Mouse (Mus musculus) CH12.LX (cell line): ENCODE measurements around the gene Ice1. TPM values are rescaled to one million over a fixed set of nuclear protein-coding genes. Genes with fewer than 3 reads are reported as not detected.

ENCODE experiments used
- DNase-seq: peaks from one replicate; pipeline ENCODE4 v3.0.0-alpha.2; 2013; ENCODE audit errors: extremely low read depth
- H3K27ac ChIP-seq: 2 replicates; pipeline ENCODE4 v1.5.1; 2012; ENCODE audit warnings: low read depth, mild to moderate bottlenecking, control low read depth, moderate library complexity; ENCODE audit not compliant: insufficient read depth
- H3K27me3 ChIP-seq: replicated peaks from 2 replicates; pipeline ENCODE3; 2012; ENCODE audit warnings: inconsistent platforms
- H3K36me3 ChIP-seq, 2 experiments: replicated peaks in 1 of 2; 2 replicates each; pipeline versions ENCODE3 to v1.6.1; 2012; ENCODE audit warnings: inconsistent platforms in 1 of 2, low read length in 1 of 2, mild to moderate bottlenecking in 1 of 2, mixed read lengths in 1 of 2, moderate library complexity in 1 of 2; ENCODE audit not compliant: control insufficient read depth in 1 of 2, insufficient read depth in 1 of 2
- H3K4me1 ChIP-seq, 2 experiments: 2 replicates each; pipeline ENCODE4 v1.6.1; 2012; ENCODE audit warnings: inconsistent platforms in 1 of 2, moderate library complexity in 1 of 2; ENCODE audit not compliant: insufficient read depth in 2 of 2, control insufficient read depth in 1 of 2
- H3K4me2 ChIP-seq: 2 replicates; pipeline ENCODE4 v1.6.1; 2012; ENCODE audit warnings: low read depth, mild to moderate bottlenecking, control low read depth; ENCODE audit not compliant: poor library complexity, insufficient read depth, severe bottlenecking
- H3K4me3 ChIP-seq, 3 experiments: fragments of 150-350 bp in 1 of 3; sonication (generic) in 1 of 3; replicated peaks in 1 of 3; 2 replicates each; pipeline versions ENCODE3 to v1.5.1; 2011 to 2012; ENCODE audit warnings: low read depth in 2 of 3, low read length in 2 of 3, mild to moderate bottlenecking in 2 of 3, moderate library complexity in 2 of 3, control low read depth in 1 of 3, improper control_type of control experiment in 1 of 3, inconsistent platforms in 1 of 3, mixed read lengths in 1 of 3; ENCODE audit not compliant: poor library complexity in 1 of 3
- H3K79me2 ChIP-seq: replicated peaks from 2 replicates; pipeline ENCODE4 v1.6.1; 2012; ENCODE audit warnings: mild to moderate bottlenecking, moderate library complexity; ENCODE audit not compliant: control insufficient read depth, poor library complexity, insufficient read depth, severe bottlenecking; ENCODE audit errors: extremely low read depth
- H3K9ac ChIP-seq: 2 replicates; pipeline ENCODE4 v1.6.1; 2012; ENCODE audit warnings: low read depth, mild to moderate bottlenecking, control low read depth, moderate library complexity; ENCODE audit not compliant: insufficient read depth
- H3K9me3 ChIP-seq: replicated peaks from 2 replicates; pipeline ENCODE3; 2012; ENCODE audit warnings: low read length, inconsistent platforms, mixed read lengths
- BHLHE40 ChIP-seq: IDR thresholded peaks from 2 replicates; pipeline ENCODE4 v1.6.1; 2011; ENCODE audit warnings: mild to moderate bottlenecking, low read depth, low read length, improper control_type of control experiment
- CHD1 ChIP-seq: IDR thresholded peaks from 2 replicates; pipeline ENCODE4 v1.6.1; 2012; ENCODE audit warnings: low read depth, low read length, improper control_type of control experiment, inconsistent platforms
- CTCF ChIP-seq, 2 experiments: IDR thresholded peaks in 1 of 2; conservative IDR thresholded peaks in 1 of 2; 2 replicates each; pipeline ENCODE4 v1.5.1; 2011 to 2012; ENCODE audit warnings: low read depth in 2 of 2, low read length in 2 of 2, improper control_type of control experiment in 1 of 2, inconsistent platforms in 1 of 2, mild to moderate bottlenecking in 1 of 2, moderate library complexity in 1 of 2
- ELF1 ChIP-seq: IDR thresholded peaks from 2 replicates; pipeline ENCODE4 v1.6.1; 2014; ENCODE audit warnings: low read depth, mild to moderate bottlenecking, inconsistent platforms, low read length, improper control_type of control experiment
- GABPA ChIP-seq: IDR thresholded peaks from 2 replicates; pipeline ENCODE4 v1.6.1; 2012; ENCODE audit warnings: low read depth, low read length, improper control_type of control experiment, inconsistent platforms; ENCODE audit not compliant: insufficient replicate concordance
- HCFC1 ChIP-seq: IDR thresholded peaks from 2 replicates; pipeline ENCODE4 v1.6.1; 2012; ENCODE audit warnings: low read depth, mild to moderate bottlenecking, inconsistent platforms, low read length, improper control_type of control experiment
- JUN ChIP-seq: IDR thresholded peaks from 2 replicates; pipeline ENCODE4 v1.6.1; 2011; ENCODE audit warnings: low read depth, mild to moderate bottlenecking, low read length, improper control_type of control experiment, moderate library complexity; ENCODE audit not compliant: insufficient read depth
- JUND ChIP-seq: conservative IDR thresholded peaks from 2 replicates; pipeline ENCODE4 v1.6.1; 2011; ENCODE audit warnings: low read depth, low read length, improper control_type of control experiment
- MAX ChIP-seq: IDR thresholded peaks from 2 replicates; pipeline ENCODE4 v1.6.1; 2011; ENCODE audit warnings: low read length, improper control_type of control experiment
- MAZ ChIP-seq: IDR thresholded peaks from 2 replicates; pipeline ENCODE4 v1.6.1; 2012; ENCODE audit warnings: low read depth, mild to moderate bottlenecking, inconsistent platforms, low read length, improper control_type of control experiment, moderate library complexity
- MEF2A ChIP-seq: IDR thresholded peaks from 2 replicates; pipeline ENCODE4 v1.6.1; 2014; ENCODE audit warnings: low read depth, mild to moderate bottlenecking, inconsistent platforms, low read length, improper control_type of control experiment, borderline replicate concordance
- MXI1 ChIP-seq: IDR thresholded peaks from 2 replicates; pipeline ENCODE4 v1.6.1; 2011; ENCODE audit warnings: mild to moderate bottlenecking, low read depth, low read length, improper control_type of control experiment
- NRF1 ChIP-seq: IDR thresholded peaks from 2 replicates; pipeline ENCODE4 v1.6.1; 2014; ENCODE audit warnings: low read depth, mild to moderate bottlenecking, inconsistent platforms, low read length, improper control_type of control experiment, moderate library complexity
- PAX5 ChIP-seq: IDR thresholded peaks from 2 replicates; pipeline ENCODE4 v1.6.1; 2012; ENCODE audit warnings: low read length, inconsistent platforms, mixed read lengths
- POLR2AphosphoS2 ChIP-seq: IDR thresholded peaks from 2 replicates; pipeline ENCODE4 v1.6.1; 2011; ENCODE audit warnings: low read depth, low read length, improper control_type of control experiment
- RAD21 ChIP-seq: IDR thresholded peaks from 2 replicates; pipeline ENCODE4 v1.6.1; 2011; ENCODE audit warnings: low read depth, mild to moderate bottlenecking, low read length, improper control_type of control experiment, moderate library complexity
- RCOR1 ChIP-seq: conservative IDR thresholded peaks from 2 replicates; pipeline ENCODE4 v1.6.1; 2012; ENCODE audit warnings: low read depth, mild to moderate bottlenecking, inconsistent platforms, low read length, improper control_type of control experiment
- SIN3A ChIP-seq: IDR thresholded peaks from 2 replicates; pipeline ENCODE4 v1.6.1; 2012; ENCODE audit warnings: low read length, improper control_type of control experiment, inconsistent platforms
- SMC3 ChIP-seq: IDR thresholded peaks from 2 replicates; pipeline ENCODE4 v1.6.1; 2011; ENCODE audit warnings: low read depth, low read length, improper control_type of control experiment
- TCF12 ChIP-seq: IDR thresholded peaks from 2 replicates; pipeline ENCODE4 v1.6.1; 2014; ENCODE audit warnings: low read depth, mild to moderate bottlenecking, inconsistent platforms, low read length, improper control_type of control experiment
- UBTF ChIP-seq: IDR thresholded peaks from 2 replicates; pipeline ENCODE4 v1.6.1; 2012; ENCODE audit warnings: low read depth, mild to moderate bottlenecking, inconsistent platforms, low read length, improper control_type of control experiment, moderate library complexity
- USF1 ChIP-seq: IDR thresholded peaks from 2 replicates; pipeline ENCODE4 v1.6.1; 2014; ENCODE audit warnings: low read depth, mild to moderate bottlenecking, inconsistent platforms, low read length, improper control_type of control experiment
- USF2 ChIP-seq: conservative IDR thresholded peaks from 2 replicates; pipeline ENCODE4 v1.6.1; 2011; ENCODE audit warnings: low read depth, low read length, improper control_type of control experiment
- ZMIZ1 ChIP-seq: IDR thresholded peaks from 2 replicates; pipeline ENCODE4 v1.6.1; 2012; ENCODE audit warnings: low read depth, mild to moderate bottlenecking, inconsistent platforms, low read length, improper control_type of control experiment
- dilution Hi-C: fragments of 300-500 bp; cut with MboI; formaldehyde crosslinking; loops from 2 replicates; pipeline ENCODE4 v1.14.3; 2020; ENCODE audit warnings: low sequenced_read_pairs; ENCODE audit not compliant: extremely low pct_unique_long_range_greater_than_20kb, extremely low pct_ligation_motif_present
- in situ Hi-C: fragments of 300-500 bp; cut with MboI; formaldehyde crosslinking; loops from 3 replicates; pipeline ENCODE4 v1.14.3; 2019; ENCODE audit warnings: low sequenced_read_pairs, low pct_ligation_motif_present, low pct_unique_long_range_greater_than_20kb, mixed read lengths
- polyA plus RNA-seq: library from polyadenylated mRNA; unstranded; fragments of >175 nt; gene quantifications from 2 replicates; pipeline ENCODE4 v1.2.1, GENCODE M21; 2012; ENCODE audit warnings: low read depth; ENCODE audit not compliant: insufficient read length
- total RNA-seq, 2 experiments: library from RNA; depleted of rRNA; stranded (reverse); fragments of 300-350 nt in 1 of 2; fragments of >200 nt in 1 of 2; gene quantifications; 2 replicates each; pipeline ENCODE4 v1.2.3; 2012 to 2014

The Ice1 gene
- total and polyA plus RNA-seq, 3 experiments, result 25.5 to 29.5 (median 25.8) TPM

DNA sequence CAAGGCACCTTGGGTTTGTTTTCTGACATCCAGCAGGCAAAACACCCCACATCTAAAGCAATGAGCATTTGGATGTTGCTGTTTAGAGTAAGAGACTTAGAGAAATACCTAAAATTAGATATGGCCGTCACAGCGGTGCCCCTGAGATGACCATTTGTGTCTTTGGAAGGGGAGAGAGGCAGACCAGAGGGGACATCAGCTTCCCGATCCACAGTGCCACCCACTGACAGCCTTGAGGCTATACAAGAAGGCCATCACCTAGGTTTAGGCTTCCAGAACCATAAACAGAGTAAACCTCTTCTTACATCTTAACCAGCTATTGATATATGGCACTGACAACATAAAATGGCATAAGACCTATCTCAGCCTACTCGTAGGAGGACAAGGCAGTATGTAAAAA lies 4.5 kb upstream of the Ice1 start:
- no peak overlapping the region for H3K4me2 ChIP-seq
- no peaks in the 10 kb centered on the region for H3K36me3 ChIP-seq
- peaks cover under 1% of the 10 kb centered on the region; the same call in 1 of the 2 replicates for H3K79me2 ChIP-seq
- no peak for DNase-seq
- H3K9ac ChIP-seq, result no peak overlapping the region
- H3K4me1 ChIP-seq, result peaks cover 3 to 9% of the 10 kb centered on the region in 2 experiments; a peak in 2 of 4 replicates
- TF ChIP-seq TCF12 (no peak), POLR2AphosphoS2 (no peak), USF2 (no peak), MXI1 (no peak), JUN (no peak), SMC3 (0 out of 2 replicates have a peak, but pooled peaks have one; percentile 11), GABPA (no peak), BHLHE40 (no peak), PAX5 (no peak), CTCF (conservative IDR thresholded peaks at IDR 0.05 in 1 of 2, IDR thresholded peaks at IDR 0.05 in 1 of 2; ENCODE audit: low read depth in 2 of 2, low read length in 2 of 2) (peak in 1 of 2 experiments; percentile 48; a peak in 2 of 4 replicates), USF1 (no peak), MAX (no peak), SIN3A (no peak), HCFC1 (no peak), RAD21 (peak; percentile 8; the same call in 1 of the 2 replicates)
- in situ Hi-C loops (loop anchor here (5.0 to 10.0 kb wide), 3 partner anchors 125 to 353 kb away; no protein-coding TSS in a partner anchor), dilution Hi-C loops (no loop called here)
- H3K4me3 ChIP-seq, result no peak overlapping the region
- H3K9me3 ChIP-seq, result no peaks in the 10 kb centered on the region
- no peak overlapping the region for H3K27ac ChIP-seq
- no peaks in the 10 kb centered on the region for H3K27me3 ChIP-seq

DNA sequence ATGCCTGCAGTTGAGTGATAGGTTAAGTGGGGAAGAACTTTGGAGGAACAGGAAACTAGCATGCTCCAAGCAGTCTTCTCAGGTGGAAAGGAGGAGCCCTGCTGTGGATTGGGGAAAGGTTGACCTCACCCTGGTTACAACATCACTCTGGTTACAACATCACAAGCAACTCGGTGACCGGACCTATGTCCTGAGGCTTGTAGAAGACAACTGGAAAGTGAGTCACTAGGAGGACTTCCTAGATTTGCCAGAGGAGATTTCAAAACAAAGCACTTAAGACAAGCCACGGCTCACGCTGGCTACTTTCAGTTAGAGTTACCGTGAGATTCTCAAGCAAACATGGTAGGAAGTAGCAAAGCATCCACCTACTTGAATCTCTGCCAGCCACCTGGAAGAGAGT lies 3.9 kb upstream of the Ice1 start:
- in situ Hi-C loops, result loop anchor here (5.0 to 10.0 kb wide), 3 partner anchors 126 to 353 kb away; no protein-coding TSS in a partner anchor
- no peak overlapping the region for H3K4me2 ChIP-seq
- H3K9ac ChIP-seq, result no peak overlapping the region
- H3K4me3 ChIP-seq, result no peak overlapping the region
- no peaks in the 10 kb centered on the region for H3K36me3 ChIP-seq
- no peaks in the 10 kb centered on the region for H3K9me3 ChIP-seq
- H3K79me2 ChIP-seq, result peaks cover 6% of the 10 kb centered on the region
- peaks cover 3 to 13% of the 10 kb centered on the region in 2 experiments; a peak in 2 of 4 replicates for H3K4me1 ChIP-seq
- no peak for DNase-seq
- dilution Hi-C loops, result no loop called here
- no peaks in the 10 kb centered on the region for H3K27me3 ChIP-seq
- no peak for TF ChIP-seq JUND
- no peak for TF ChIP-seq CHD1
- no peak for TF ChIP-seq SIN3A
- TF ChIP-seq RCOR1, result no peak
- no peak for TF ChIP-seq HCFC1
- no peak for TF ChIP-seq MAZ
- no peak for TF ChIP-seq RAD21
- TF ChIP-seq ELF1, result no peak
- TF ChIP-seq ZMIZ1, result no peak
- TF ChIP-seq UBTF, result no peak
- no peak for TF ChIP-seq NRF1
- no peak for TF ChIP-seq MEF2A
- no peak overlapping the region for H3K27ac ChIP-seq
